Mouse (Mus musculus): ENCODE measurements around the gene Tnnt3. TPM values are rescaled to one million over a fixed set of nuclear protein-coding genes. Genes with fewer than 3 reads are reported as not detected.

Gene Tnnt3
- total RNA-seq (2012; rRNA removed): not detected in 2 replicates
- polyA plus RNA-seq (2012; ENCODE audit: insufficient read depth in 1 of 2, insufficient read length in 2 of 2, low read depth in 1 of 2, low replicate concordance in 2 of 2, missing spikeins in 1 of 2): not detected

- no peak for DNase-seq (ENCODE audit: low read depth, low spot score)
- TF ChIP-seq ETS1 (IDR thresholded peaks at IDR 0.05; ENCODE audit: low read depth, low read length): no peak
- no peak for TF ChIP-seq TAL1 (IDR thresholded peaks at IDR 0.05; ENCODE audit: low read length)
- TF ChIP-seq E2F4 (IDR thresholded peaks at IDR 0.05; ENCODE audit: borderline replicate concordance, low read depth, low read length): no peak
- no peak for TF ChIP-seq MAZ (IDR thresholded peaks at IDR 0.05; ENCODE audit: low read depth, low read length)
- TF ChIP-seq GATA1 (IDR thresholded peaks at IDR 0.05; ENCODE audit: low read depth, low read length): no peak
- TF ChIP-seq GABPA (IDR thresholded peaks at IDR 0.05; ENCODE audit: low read depth, low read length): no peak
- TF ChIP-seq BHLHE40 (IDR thresholded peaks at IDR 0.05; ENCODE audit: borderline replicate concordance, low read depth, low read length): no peak
- TF ChIP-seq MAX (IDR thresholded peaks at IDR 0.05; ENCODE audit: low read length): no peak
- no peak for TF ChIP-seq HCFC1 (IDR thresholded peaks at IDR 0.05; ENCODE audit: low read depth, low read length)
- no peak for TF ChIP-seq MYB (IDR thresholded peaks at IDR 0.05; ENCODE audit: low read depth, low read length)
- TF ChIP-seq KAT2A (conservative IDR thresholded peaks at IDR 0.05; ENCODE audit: low read depth, low read length): no peak
- TF ChIP-seq ZMIZ1 (IDR thresholded peaks at IDR 0.05; ENCODE audit: low read depth, low read length): no peak
- TF ChIP-seq TCF12 (IDR thresholded peaks at IDR 0.05; ENCODE audit: low read depth, low read length): no peak
- TF ChIP-seq SMC3 (IDR thresholded peaks at IDR 0.05; ENCODE audit: low read depth, low read length): no peak
- no peaks in the 10 kb centered on the region for H3K4me1 ChIP-seq (ENCODE audit: control insufficient read depth in 1 of 2, insufficient read depth in 2 of 2, low read length in 2 of 2)
- no peak within 1 kb of the TSS for H3K9ac ChIP-seq (ENCODE audit: control insufficient read depth, low read depth, low read length, poor library complexity, severe bottlenecking)
- no peaks in the 10 kb centered on the region for H3K36me3 ChIP-seq (ENCODE audit: control insufficient read depth in 1 of 2, insufficient read depth in 2 of 2, low read length in 2 of 2)
- no peak within 1 kb of the TSS for H3K27ac ChIP-seq (ENCODE audit: control insufficient read depth, low read depth, low read length)
- no peak within 1 kb of the TSS for H3K4me3 ChIP-seq (ENCODE audit: control insufficient read depth in 1 of 2, insufficient read depth in 1 of 2, low read depth in 2 of 2, low read length in 2 of 2)
- H3K9me3 ChIP-seq (replicated peaks; ENCODE audit: insufficient read depth, low read length): no peaks in the 10 kb centered on the region
- no peaks in the 10 kb centered on the region for H3K79me2 ChIP-seq (ENCODE audit: control insufficient read depth, insufficient read depth, low read length, poor library complexity)
- no peaks in the 10 kb centered on the region; a peak in 1 of 4 replicates for H3K27me3 ChIP-seq (ENCODE audit: control insufficient read depth in 1 of 2, insufficient read depth in 2 of 2, low read length in 2 of 2)
These were observed at the start of gene Tnnt3 for GRCm38 (mm10) chr7:142498575-142498974. TSS of gene Tnnt3 (plus strand) at chr7:142498836.

GRCm38 (mm10) chr7:142449038-142449617 is 49.5 kb upstream of the Tnnt3 start:
- no peaks in the 10 kb centered on the region for H3K9me3 ChIP-seq (replicated peaks; ENCODE audit: insufficient read depth, low read length)
- no peaks in the 10 kb centered on the region for H3K36me3 ChIP-seq (ENCODE audit: control insufficient read depth in 1 of 2, insufficient read depth in 2 of 2, low read length in 2 of 2)
- H3K79me2 ChIP-seq (ENCODE audit: control insufficient read depth, insufficient read depth, low read length, poor library complexity): no peaks in the 10 kb centered on the region
- no peak for TF ChIP-seq SMC3 (IDR thresholded peaks at IDR 0.05; ENCODE audit: low read depth, low read length)
- peak; percentile 26; the same call in 1 of the 2 replicates for TF ChIP-seq USF1 (IDR thresholded peaks at IDR 0.05; ENCODE audit: low read depth, low read length)
- no peak overlapping the region for H3K9ac ChIP-seq (ENCODE audit: control insufficient read depth, low read depth, low read length, poor library complexity, severe bottlenecking)
- H3K4me1 ChIP-seq (ENCODE audit: control insufficient read depth in 1 of 2, insufficient read depth in 2 of 2, low read length in 2 of 2): no peaks in the 10 kb centered on the region; a peak in 1 of 4 replicates
- H3K27me3 ChIP-seq (ENCODE audit: control insufficient read depth in 1 of 2, insufficient read depth in 2 of 2, low read length in 2 of 2): peaks cover 0 to 4% of the 10 kb centered on the region in 2 experiments; a peak in 2 of 4 replicates
- H3K27ac ChIP-seq (ENCODE audit: control insufficient read depth, low read depth, low read length): no peak overlapping the region
- no peak for DNase-seq (ENCODE audit: low read depth, low spot score)
- H3K4me3 ChIP-seq (ENCODE audit: control insufficient read depth in 1 of 2, insufficient read depth in 1 of 2, low read depth in 2 of 2, low read length in 2 of 2): no peak overlapping the region
